Mouse (Mus musculus) embryonic fibroblast, embryonic 13.5 days (primary cell): ENCODE measurements around the gene Ropn1l.

ENCODE experiments used
- CTCF ChIP-seq: IDR thresholded peaks from 2 replicates; pipeline ENCODE4 v1.5.1; 2011; ENCODE audit warnings: mild to moderate bottlenecking, control low read depth, low read length, moderate library complexity, borderline replicate concordance; ENCODE audit not compliant: insufficient read depth
- POLR2A ChIP-seq: IDR thresholded peaks from 2 replicates; pipeline ENCODE4 v1.6.1; 2011; ENCODE audit warnings: low read depth, mild to moderate bottlenecking, control low read depth, low read length, moderate library complexity

DNA sequence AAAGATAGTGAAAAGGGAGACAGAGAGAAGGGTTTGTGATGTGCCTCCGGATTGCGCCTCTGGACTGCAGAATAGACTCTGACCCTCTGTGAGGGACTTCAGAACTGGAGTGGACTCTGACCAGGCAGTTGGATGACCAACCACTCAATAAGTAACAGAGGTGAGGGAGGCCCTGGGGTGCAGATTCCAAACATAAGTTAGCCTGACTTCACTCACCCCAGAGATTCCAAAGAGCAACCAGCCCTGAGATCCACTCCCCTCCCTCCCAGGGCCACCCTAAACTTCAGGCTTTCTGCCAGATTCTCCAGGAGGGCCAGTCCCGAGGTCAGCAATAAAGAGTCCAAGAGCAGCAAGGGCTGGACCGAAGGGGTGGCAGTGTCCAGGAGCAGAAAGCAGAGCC is 46.0 kb downstream of the Ropn1l start:
- no peak for TF ChIP-seq CTCF
- no peak for TF ChIP-seq POLR2A
